Mouse (Mus musculus) ES-Bruce4 (cell line): ENCODE results near the gene Gm5485. TPM values are rescaled to one million over a fixed set of nuclear protein-coding genes. Genes with fewer than 3 reads are reported as not detected.
A peak's percentile ranks its signal among the peaks of the same experiment; 100 is the strongest.

Experiments used
- H3K27ac ChIP-seq: 2 replicates; pipeline ENCODE4 v1.5.1; 2012; ENCODE audit warnings: low read length, inconsistent platforms; ENCODE audit not compliant: insufficient read depth
- H3K27me3 ChIP-seq: 2 replicates; pipeline ENCODE4 v1.6.1; 2012; ENCODE audit warnings: mild to moderate bottlenecking, low read length, inconsistent platforms; ENCODE audit not compliant: control insufficient read depth, poor library complexity, insufficient read depth, severe bottlenecking
- H3K36me3 ChIP-seq: 2 replicates; pipeline ENCODE4 v1.6.1; 2012; ENCODE audit warnings: inconsistent platforms, mild to moderate bottlenecking, low read length, moderate library complexity; ENCODE audit not compliant: control insufficient read depth, poor library complexity, insufficient read depth, severe bottlenecking
- H3K4me1 ChIP-seq: one replicate; pipeline ENCODE4 v1.8.1; 2011; ENCODE audit warnings: low read length; ENCODE audit not compliant: control insufficient read depth, insufficient read depth
- H3K4me3 ChIP-seq: 2 replicates; pipeline ENCODE4 v1.5.1; 2011; ENCODE audit warnings: low read depth, mild to moderate bottlenecking, low read length
- H3K9ac ChIP-seq: 2 replicates; pipeline ENCODE4 v1.6.1; 2012; ENCODE audit warnings: low read depth, mild to moderate bottlenecking, inconsistent platforms; ENCODE audit not compliant: poor library complexity, severe bottlenecking
- H3K9me3 ChIP-seq: replicated peaks from 2 replicates; pipeline ENCODE4 v1.6.1; 2012; ENCODE audit warnings: mild to moderate bottlenecking, low read length, inconsistent platforms; ENCODE audit not compliant: control insufficient read depth, poor library complexity, insufficient read depth, severe bottlenecking
- CTCF ChIP-seq: IDR thresholded peaks from one replicate; pipeline ENCODE4 v1.8.1; 2011; ENCODE audit warnings: low read depth, low read length
- EP300 ChIP-seq: IDR thresholded peaks from 2 replicates; pipeline ENCODE4 v1.6.1; 2011; ENCODE audit warnings: low read depth, low read length; ENCODE audit not compliant: insufficient read depth
- POLR2A ChIP-seq: IDR thresholded peaks from one replicate; pipeline ENCODE4 v1.8.1; 2011; ENCODE audit warnings: low read length; ENCODE audit not compliant: insufficient read depth
- polyA plus RNA-seq: library from polyadenylated mRNA; stranded (reverse); fragments of >200 nt; gene quantifications from 2 replicates; pipeline ENCODE4 v1.2.4, GENCODE M21; 2011; ENCODE audit warnings: low read depth; ENCODE audit not compliant: missing spikeins, insufficient read depth, insufficient read length

The Gm5485 gene
- not detected in 2 replicates for polyA plus RNA-seq

- Histone ChIP-seq H3K36me3 (no peaks in the 10 kb centered on the region), H3K4me3 (no peak within 1 kb of the TSS), H3K9me3 (no peaks in the 10 kb centered on the region), H3K9ac (no peak within 1 kb of the TSS), H3K27ac (no peak within 1 kb of the TSS), H3K27me3 (no peaks in the 10 kb centered on the region), H3K4me1 (no peaks in the 10 kb centered on the region)
- TF ChIP-seq EP300 (no peak), CTCF (no peak), POLR2A (no peak)
Observed at GRCm38 (mm10) chr16:48412246-48412645, at the start of gene Gm5485. Gm5485 (minus strand) TSS chr16:48412416.

- Histone ChIP-seq H3K27ac (no peak overlapping the region), H3K36me3 (no peaks in the 10 kb centered on the region), H3K27me3 (no peaks in the 10 kb centered on the region), H3K9ac (no peak overlapping the region), H3K4me3 (no peak overlapping the region), H3K9me3 (no peaks in the 10 kb centered on the region), H3K4me1 (no peaks in the 10 kb centered on the region)
- TF ChIP-seq POLR2A: no peak
Observed at GRCm38 (mm10) chr16:48453264-48453663, 41.0 kb upstream of the Gm5485 start.

GRCm38 (mm10) chr16:48446161-48446925 is 34.1 kb upstream of the Gm5485 start:
- no peaks in the 10 kb centered on the region for H3K36me3 ChIP-seq
- H3K4me1 ChIP-seq: no peaks in the 10 kb centered on the region

GRCm38 (mm10) chr16:48444589-48444988 is 32.4 kb upstream of the Gm5485 start:
- TF ChIP-seq EP300 (no peak), POLR2A (no peak), CTCF (no peak)
- H3K9ac ChIP-seq: no peak overlapping the region
- H3K36me3 ChIP-seq: no peaks in the 10 kb centered on the region
- H3K27me3 ChIP-seq: no peaks in the 10 kb centered on the region
- peaks cover 3% of the 10 kb centered on the region for H3K4me1 ChIP-seq
- H3K4me3 ChIP-seq: no peak overlapping the region
- no peaks in the 10 kb centered on the region for H3K9me3 ChIP-seq
- no peak overlapping the region for H3K27ac ChIP-seq

More at GRCm38 (mm10) chr16:48446161-48446925, 34.1 kb upstream of the Gm5485 start:
- Histone ChIP-seq H3K9me3 (no peaks in the 10 kb centered on the region), H3K27me3 (no peaks in the 10 kb centered on the region), H3K27ac (no peak overlapping the region), H3K4me3 (no peak overlapping the region), H3K9ac (no peak overlapping the region)
- TF ChIP-seq CTCF (no peak), POLR2A (no peak), EP300 (no peak)

- H3K27ac ChIP-seq: no peak overlapping the region
- no peak overlapping the region for H3K9ac ChIP-seq
Observed at GRCm38 (mm10) chr16:48437476-48437875, 25.3 kb upstream of the Gm5485 start.

GRCm38 (mm10) chr16:48435454-48435853 is 23.2 kb upstream of the Gm5485 start:
- Histone ChIP-seq H3K27me3 (no peaks in the 10 kb centered on the region), H3K27ac (peak overlapping the region; percentile 90), H3K4me1 (peaks cover 9% of the 10 kb centered on the region), H3K9me3 (no peaks in the 10 kb centered on the region), H3K4me3 (no peak overlapping the region), H3K9ac (no peak overlapping the region), H3K36me3 (no peaks in the 10 kb centered on the region)
- TF ChIP-seq CTCF: no peak
- TF ChIP-seq EP300: 0 out of 2 replicates have a peak, but pooled peaks have one; percentile 63
- TF ChIP-seq POLR2A: no peak

More at GRCm38 (mm10) chr16:48437476-48437875, 25.3 kb upstream of the Gm5485 start:
- TF ChIP-seq POLR2A: no peak
- TF ChIP-seq CTCF: no peak
- no peak for TF ChIP-seq EP300
- no peaks in the 10 kb centered on the region for H3K27me3 ChIP-seq
- no peaks in the 10 kb centered on the region for H3K9me3 ChIP-seq
- H3K4me3 ChIP-seq: no peak overlapping the region
- peaks cover 9% of the 10 kb centered on the region for H3K4me1 ChIP-seq
- no peaks in the 10 kb centered on the region for H3K36me3 ChIP-seq
